Mouse (Mus musculus) urinary bladder, adult 18-20 months (tissue): ENCODE measurements around the gene Cdc42bpa.
A peak's percentile ranks its signal among the peaks of the same experiment; 100 is the strongest.

Experiments used
- DNase-seq, 2 experiments: peaks; one replicate each; pipeline ENCODE4 v3.0.0; 2022; ENCODE audit warnings: low spot score in 2 of 2, mixed read lengths in 2 of 2

Cdc42bpa gene

DNA sequence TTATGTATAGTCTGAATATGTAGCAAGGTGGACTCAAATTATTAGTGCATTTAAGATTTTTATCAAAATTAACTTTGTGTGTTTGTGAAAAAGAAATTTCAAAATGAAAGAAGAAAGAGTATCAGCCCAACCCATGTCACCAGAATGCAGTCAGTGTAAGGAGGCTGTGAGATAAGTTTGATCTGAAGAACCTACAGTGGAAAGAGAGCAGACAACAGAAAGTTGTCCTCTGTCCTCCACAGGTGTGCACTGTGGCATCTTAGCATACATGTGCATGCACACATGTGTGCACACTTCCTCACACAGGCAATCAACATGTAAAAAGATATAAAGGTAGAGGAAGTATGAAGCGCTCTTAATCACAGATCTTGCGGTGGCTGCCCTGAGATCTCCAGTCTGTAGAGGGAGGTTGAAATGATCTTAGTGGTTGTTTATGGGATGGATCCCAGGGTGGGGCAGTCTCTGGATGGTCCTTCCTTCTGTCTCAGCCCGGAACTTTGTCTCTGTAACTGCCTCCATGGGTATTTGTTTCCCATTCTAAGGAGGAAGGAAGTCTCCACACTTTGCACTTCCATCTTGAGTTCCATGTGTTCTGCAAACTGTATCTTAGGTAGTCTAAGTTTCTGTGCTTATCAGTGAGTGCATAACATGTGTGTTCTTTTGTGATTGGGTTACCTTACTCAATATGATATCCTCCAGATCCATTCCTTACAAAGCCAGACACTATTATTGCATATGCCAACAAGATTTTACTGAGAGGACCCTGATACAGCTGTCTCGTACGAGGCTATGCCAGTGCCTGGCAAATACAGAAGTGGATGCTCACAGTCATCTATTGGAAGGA lies 71.7 kb downstream of the Cdc42bpa start:
- no peak for DNase-seq

DNA sequence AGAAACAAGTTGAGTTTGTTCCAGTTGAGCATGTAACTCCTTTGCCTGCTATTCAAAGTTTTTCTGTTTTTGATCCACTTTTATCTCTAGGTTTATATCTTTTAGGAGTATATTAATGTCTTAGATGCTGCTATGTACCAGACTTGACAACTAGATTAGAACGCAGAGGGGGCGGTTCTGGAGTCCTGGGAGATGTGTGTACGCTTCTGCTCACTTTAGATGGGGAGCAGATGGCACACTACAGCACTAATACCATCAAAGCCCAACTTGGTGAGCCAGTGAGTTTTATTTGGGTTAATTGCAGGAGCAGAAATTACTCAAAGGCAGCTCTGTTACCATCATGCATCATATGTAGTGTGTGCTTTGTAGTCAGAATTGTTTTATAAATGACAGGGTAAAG lies 77.2 kb downstream of the Cdc42bpa start:
- DNase-seq, result no peak

DNA sequence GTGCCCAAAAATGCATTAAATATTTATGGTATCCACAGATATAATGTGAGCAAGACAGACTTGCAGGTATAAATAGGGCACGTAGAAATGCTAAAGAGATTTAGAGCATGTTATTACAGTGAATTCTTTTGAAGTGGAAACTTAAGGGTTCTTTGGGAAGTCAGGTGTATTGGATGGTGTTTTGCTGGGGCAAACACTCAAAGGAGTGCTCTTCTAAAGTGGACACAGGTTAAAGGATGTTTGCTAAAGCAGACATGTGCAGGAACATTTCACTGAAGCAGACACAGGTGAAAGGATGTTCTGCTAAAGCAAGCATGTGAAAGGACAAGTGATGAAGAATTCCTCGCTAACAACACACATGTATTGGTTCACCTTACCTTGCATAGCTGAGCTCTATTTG lies 83.9 kb downstream of the Cdc42bpa start:
- no peak for DNase-seq

DNA sequence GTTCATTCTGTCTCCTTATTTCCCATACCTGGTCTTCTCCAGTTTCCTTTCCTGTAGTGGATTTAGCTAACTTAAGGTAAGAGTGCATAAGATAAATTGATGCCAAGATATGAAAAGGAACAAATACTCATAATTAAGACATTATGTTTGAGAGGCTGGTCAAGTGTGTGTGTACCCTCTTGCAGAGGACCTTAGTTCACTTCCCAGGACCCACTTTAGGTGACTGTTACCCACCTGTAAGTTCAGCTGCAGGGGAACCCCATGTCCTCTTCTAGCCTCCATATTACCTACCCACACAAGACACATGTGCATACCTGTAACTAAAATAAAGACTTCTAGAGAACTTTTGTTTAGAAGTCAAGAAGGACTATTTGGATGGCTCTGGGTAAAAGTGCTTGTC lies 84.9 kb downstream of the Cdc42bpa start:
- no peak for DNase-seq

DNA sequence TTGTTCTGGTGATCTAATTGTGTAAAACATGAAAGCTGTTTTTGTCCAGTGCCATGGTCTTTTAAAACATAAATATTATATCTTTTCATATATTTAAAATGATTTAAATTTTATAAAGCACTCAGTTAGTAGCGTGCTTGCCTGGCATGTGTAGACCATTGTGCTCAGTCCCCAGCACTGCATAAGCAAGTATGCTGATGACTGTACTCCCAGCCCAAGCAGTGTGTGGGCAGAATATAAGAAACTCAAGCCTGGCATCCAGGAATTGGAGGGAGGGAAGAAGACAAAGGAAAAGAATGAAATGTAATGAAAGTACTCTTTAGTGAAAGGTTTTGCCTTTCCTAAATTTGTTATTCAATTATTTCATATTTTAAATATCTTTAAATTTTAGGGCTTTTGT lies 128.9 kb downstream of the Cdc42bpa start:
- no peak for DNase-seq

DNA sequence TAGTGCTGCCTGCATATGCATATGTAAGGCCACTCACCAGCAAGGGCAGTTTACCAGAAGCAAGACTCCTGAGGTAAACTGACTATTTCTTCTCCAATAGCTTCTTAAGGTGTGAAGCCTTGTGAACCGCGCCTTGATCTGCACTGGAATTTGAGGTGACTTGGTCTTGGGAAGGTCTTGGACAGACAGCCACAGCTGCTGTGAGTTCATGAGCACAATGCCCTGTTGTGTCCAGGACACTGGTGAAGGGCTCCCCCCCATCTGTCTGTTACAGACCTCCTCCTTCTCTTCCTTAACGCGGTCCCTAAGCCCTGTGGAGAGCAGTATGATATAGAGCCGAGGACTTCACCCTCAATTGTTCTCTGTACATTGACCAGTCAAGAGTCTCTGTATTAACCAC lies 138.2 kb downstream of the Cdc42bpa start:
- DNase-seq, result no peak

DNA sequence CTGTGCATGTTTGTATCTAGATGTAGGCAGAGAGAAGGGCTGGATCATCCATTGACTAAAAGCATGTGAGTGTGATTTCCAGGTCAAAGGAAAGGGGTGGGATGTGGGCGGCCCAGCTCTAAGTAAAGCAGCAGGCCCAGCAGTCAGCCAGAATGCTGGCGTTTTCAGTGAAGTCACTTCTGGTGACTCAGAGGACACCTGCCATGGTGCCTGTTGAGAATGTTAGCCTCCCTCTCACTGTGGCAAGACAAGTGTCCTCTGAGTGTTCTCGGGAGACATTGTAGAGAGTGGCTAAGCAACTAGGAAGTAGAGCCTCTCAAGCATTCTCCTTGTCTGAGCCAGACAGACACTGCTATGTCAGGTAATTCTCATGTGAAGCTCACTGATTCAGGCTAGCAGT lies 144.3 kb downstream of the Cdc42bpa start:
- no peak for DNase-seq

DNA sequence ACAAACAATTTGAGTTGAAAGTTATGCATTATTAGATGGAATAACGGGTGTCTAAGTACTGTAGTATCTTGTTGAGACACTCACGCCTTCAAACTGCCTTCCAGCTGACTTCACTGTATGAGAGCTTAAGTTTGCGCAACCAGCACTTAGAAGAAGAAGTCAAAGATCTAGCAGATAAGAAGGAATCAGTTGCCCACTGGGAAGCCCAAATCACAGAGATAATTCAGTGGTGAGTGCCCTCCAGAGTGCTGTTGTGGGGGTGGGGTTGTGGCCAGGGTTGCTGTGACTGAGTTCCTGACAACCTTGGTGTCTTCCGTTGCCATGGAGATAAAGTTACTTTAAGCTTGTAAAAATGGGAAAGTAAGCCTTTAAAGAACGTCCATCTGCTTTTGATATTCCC lies 148.8 kb downstream of the Cdc42bpa start:
- no peak for DNase-seq

DNA sequence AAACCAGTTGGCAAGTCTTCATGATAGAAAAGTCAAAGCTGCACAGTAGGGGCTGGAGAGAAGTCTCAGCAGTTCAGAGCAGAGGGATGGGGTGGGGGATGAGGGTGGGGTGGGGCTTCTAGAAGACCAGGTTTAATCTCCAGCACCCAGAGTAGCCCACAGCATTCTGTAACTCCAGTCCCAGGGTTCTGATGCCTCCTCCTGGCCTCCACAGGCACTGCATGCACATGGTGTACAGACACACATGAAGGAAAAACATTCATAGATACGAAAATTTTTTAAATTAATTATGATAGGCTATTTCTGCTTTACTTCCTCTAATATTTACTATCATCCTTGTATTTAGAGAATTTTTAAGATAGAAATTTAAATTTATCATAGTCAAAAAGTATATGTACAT lies 156.3 kb downstream of the Cdc42bpa start:
- DNase-seq, result no peak

DNA sequence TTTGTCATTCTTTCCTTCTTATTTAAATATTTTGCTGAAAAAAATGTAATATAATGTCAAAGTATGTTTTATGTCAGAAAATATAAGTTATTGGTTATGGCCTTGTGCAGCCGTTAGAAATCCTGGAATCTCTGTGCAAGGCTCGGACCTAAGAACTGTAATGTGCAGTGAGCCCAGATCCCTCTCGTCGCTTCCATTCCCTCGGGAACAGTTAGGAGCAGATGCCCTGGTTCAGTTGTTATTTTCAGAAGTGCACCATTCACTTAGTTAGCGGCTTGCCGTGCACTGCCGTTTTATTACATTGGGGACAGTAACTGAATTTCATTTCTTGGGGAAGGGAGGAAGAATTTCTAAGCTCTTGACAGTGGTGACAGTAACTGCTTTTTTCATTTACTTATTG lies 158.0 kb downstream of the Cdc42bpa start:
- DNase-seq, result no peak

DNA sequence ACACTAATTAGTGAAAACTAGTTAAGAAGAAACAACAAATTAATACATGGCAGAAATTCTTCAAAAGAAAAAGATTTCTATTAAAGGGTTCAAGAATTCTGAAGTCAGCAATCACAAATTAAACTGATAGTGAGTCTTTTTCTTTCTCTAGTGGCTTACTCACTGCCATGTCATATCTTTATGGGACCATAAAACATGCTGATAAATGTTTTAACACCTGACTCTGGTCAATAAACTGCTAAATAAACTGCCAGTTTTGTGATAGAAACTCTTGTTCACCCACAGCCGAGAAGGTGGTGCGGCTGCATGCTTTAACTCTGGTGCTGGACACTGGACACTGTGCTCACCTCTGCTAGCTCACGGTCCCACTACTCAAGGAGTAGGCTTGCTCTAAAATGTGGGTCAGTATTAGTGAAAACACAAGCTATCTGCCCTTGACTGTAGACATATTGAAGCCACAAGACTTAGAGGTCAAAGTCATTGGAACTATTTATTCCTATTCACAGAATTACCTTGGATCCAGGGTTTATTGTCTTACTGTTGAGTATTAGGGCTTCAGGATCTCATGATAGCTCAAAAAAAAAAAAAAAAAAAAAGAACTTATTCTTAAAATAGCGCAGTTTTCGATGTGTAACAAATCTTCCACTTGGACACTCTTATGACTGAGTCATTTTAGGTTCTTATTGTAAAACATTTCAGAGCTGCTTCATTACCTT lies 168.0 kb downstream of the Cdc42bpa start:
- DNase-seq, result no peak

DNA sequence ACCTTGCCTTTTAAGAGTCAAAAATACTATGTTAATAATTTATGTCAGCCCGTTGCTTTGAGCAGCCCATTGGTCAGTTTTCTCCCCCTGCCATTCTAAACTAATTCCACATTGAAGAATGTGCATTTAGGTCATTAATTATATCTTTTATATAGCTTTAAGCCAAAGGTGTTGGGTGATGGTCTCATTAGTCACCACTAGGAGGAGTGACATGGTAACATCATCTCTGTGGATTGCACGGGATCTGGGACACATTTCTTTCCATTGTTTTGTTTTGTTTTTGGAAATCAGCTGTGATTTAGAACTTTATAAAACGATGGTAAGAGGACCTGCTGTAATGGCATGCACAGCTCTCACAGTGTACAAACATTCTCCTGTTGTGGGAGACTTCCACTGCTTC lies 171.1 kb downstream of the Cdc42bpa start:
- no peak for DNase-seq

DNA sequence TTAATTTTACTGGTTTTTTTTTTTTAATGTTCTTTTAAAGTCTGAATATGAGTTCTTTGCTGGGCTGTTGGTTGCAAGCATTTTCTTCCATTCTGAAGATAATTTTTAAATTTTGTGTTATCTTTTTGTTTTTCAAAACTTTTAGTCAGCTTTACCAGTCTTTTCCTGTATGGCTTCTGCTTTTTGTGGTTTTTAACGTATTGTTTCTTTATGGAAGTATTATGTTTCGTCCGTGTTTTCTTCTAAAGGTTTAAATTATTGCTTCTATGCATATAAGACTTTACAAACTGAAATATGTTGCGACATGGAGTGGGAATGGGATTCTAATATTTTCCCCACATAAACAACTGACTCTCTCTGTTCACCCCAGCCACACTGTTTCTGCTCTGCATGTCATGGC lies 171.9 kb downstream of the Cdc42bpa start:
- DNase-seq, result no peak

DNA sequence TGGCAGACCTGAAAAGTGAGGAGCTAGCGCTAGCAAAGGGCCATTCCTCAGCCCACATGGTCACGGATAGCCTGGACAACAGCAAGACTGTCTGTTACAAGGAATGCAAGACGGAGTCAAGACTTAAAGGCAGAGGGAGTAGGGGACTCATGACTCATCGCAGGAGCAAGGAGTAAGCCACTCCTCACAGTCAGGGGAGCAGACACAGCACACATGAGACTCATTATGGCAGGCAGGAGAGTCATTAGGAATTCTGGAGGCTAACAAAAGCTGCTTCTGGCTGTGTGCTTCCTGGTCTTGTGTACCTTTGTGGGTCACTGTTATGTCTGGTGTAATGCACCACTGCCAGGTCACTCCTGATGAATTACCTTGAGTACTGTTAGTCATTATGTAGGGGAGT lies 178.9 kb downstream of the Cdc42bpa start:
- DNase-seq, result no peak

DNA sequence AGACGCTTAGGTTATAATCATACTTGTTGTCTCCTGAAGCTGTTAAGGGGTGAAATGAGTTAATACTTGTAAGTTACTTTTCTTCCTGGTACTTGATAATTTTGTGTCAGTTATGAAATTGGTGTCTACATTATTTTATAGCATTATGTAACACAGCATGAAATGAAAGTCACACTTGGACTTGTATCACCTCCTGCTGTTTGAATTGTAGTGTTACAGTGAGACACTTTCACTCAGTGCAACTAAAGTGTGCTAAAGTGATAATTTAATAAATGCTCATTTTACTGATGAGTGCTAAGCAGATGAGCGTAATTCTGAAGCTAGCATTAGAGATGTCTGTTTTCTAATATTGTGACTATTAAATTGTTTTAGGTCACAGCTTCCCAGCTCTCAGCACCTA lies 180.7 kb downstream of the Cdc42bpa start:
- no peak for DNase-seq

DNA sequence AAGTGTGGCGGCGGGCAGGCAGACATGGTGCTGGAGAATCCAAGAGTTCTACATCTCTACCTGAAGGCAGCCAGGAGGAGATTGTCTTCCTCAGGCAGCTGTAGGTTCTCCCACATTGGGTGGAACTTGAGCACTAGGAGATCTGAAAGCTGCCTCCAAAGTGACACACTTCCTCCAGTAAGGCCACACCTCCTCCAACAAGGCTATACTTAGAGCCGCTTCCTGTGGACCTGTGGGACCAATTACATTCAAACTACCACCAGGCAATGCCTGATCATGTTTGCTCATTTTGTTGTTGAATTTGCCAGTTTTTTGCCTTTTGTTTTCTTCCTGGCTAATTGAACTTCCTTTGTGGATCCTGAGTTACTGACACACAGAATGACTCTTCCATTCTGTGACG lies 187.8 kb downstream of the Cdc42bpa start:
- no peak for DNase-seq

DNA sequence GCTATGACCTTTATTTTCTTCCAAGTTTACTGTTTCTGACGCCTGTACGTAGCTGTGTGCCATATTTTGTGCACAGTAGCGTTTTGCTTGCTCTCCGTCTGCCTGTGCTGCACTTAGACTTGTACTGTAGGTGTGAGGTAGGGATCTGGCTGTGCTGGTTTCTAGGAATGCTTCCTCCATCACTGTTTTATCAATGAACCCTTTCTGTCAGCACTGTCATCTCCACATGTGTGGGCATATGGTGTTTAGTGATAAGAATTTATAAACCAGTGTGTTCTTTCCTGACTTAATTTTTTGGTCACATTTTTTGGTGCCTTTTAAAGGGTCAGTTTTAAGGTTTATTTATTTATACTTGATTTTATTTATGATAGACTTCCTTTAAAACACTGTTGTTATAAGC lies 188.3 kb downstream of the Cdc42bpa start:
- no peak for DNase-seq

DNA sequence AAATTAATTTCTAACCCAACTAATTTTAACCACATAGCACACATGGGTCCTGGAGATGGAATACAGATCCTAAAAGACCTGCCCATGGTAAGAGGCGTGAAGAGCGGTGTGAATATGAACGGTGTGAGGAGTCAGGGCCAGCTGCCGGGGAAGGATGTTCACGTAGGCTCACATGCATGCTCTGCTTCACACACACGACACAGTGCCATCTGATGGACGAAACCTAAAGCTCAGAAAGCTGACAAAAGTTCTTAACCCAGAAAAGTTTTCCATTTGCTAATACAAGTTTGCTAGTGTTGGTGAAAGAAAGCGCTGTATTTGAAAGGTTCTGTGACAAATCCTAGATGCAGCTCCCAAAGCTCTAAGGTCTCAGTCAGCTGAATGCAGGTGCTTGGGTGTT lies 190.9 kb downstream of the Cdc42bpa start:
- no peak for DNase-seq

DNA sequence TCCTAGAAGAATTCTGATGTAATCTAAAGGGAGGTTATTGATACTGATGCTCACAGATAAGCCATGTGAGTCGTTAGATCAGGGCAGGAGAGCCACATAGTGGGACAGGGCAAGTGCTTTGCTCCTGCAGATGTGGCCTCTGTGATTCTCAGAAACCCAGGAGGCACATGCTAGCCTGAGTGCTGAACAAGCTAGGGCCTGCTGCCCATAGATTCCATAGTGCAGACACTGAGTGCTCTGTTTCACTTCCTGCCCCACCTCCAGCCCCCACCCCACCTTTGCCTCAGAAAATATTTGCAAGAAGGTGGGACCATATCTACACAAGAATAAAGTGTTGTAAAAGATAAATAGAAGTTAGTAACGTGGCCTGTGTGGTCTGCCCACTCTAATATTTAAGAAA lies 198.4 kb downstream of the Cdc42bpa start:
- peak in 1 of 2 experiments; percentile 16 for DNase-seq

DNA sequence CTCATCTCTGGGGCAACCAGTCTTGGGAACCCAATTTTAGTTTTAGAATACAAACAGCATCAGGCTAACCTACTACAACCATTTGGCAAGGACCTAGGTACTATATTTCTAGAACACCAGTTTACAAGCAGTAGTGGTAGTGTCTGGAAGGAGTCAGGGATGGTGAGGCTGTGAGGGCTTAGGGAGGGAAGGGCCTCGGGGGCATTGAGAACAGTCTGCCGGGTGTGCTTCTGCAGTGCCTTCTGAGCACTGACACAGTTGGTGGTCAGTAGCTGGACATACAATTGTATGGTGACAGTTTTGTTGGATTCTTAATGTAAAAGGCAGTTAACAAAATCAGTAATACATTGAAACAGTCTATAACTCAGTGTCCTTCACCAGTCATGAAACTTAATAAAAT lies 200.3 kb downstream of the Cdc42bpa start:
- DNase-seq, result no peak

DNA sequence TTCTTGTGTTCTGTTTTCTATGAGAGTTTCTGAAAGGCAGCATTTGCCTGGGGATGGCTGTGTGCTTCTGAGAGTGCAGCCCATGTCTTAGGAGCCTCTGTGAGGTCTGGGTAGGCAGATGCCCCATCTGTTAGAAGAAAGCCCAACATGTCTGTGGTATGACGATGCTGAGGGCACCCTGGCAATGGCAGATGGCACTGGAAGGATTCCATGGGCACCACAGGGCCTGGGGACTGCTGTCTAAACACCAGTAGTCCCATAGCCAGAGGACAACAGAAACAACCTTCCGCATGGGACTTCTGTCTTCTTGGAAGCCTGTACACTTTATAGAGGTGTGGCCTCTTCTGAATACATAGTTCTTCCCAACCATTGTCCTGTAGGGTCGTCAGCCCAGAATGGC lies 200.9 kb downstream of the Cdc42bpa start:
- DNase-seq, result no peak

DNA sequence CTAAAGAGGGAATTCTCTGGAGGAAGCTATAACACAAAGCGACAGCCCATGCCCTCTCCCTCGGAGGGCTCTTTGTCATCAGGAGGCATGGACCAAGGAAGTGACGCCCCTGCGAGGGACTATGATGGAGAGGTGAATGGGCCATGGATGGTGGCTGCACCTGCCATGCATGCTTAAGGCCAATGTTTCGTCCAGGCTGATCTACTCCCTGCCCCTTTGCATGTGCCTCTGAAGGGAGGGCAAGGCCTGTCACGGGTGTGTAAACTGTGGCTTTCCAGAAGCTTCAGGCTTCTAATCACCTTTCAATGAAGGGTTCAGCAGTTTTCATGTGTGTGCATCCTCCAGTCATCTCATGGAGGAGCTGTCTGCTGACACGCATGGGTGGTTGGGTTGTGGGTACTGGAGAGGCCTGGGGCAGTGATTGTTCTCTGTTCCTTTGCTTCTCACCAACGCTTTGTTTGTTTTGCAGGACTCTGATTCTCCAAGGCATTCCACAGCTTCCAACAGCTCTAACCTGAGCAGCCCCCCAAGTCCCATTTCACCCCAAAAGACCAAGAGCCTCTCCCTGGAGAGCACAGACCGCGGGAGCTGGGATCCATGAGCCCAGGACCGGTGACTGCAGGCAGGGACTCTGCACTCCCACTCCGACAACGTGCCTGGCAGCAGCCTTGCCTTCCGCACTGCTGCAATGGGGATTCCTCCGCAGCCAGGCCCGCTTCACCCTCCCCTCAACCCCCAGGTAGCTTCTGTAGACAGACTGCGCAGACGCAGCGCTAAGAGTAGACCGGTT lies 201.5 kb downstream of the Cdc42bpa start:
- DNase-seq, result no peak

DNA sequence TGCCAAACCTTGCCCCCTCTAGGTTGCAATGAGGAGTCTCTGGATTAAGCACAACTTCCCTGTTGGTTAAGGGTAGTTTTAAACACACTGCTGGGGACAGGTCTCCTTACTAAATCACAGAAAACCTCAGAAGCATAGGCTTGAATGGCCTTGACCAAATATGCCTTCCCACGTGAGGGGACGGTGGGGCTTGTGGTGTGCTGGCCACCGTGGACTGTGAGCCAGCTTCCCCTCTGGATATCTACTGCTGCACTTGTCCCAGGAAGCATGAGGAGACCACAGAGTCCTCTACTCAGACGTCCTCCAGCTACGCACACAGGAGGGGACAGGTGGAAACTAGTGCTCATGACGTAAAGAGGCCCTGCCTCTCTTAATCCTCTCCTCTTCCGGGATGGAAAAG lies 202.7 kb downstream of the Cdc42bpa start:
- DNase-seq, result no peak
